Mouse (Mus musculus) heart, embryonic 16.5 days (tissue): ENCODE measurements around the gene Ptprm. TPM values are rescaled to one million over a fixed set of nuclear protein-coding genes. Genes with fewer than 3 reads are reported as not detected.

Source experiments
- ATAC-seq: fragments of 200-750 bp; cut with Nextera tagmentation; replicated peaks from 2 replicates; pipeline ENCODE4 v1.8.0; 2017; ENCODE audit warnings: moderate number of reproducible peaks; ENCODE audit not compliant: insufficient read depth, low FRiP score; ENCODE audit errors: extremely low read depth
- H3K27ac ChIP-seq: fragments of 300-500 bp; sonication (generic); 2 replicates; pipeline ENCODE4 v1.5.1; 2014; ENCODE audit warnings: mild to moderate bottlenecking, low read length, control low read depth, moderate library complexity
- H3K27me3 ChIP-seq: fragments of 300-500 bp; sonication (generic); 2 replicates; pipeline ENCODE4 v1.6.1; 2014; ENCODE audit warnings: low read length, mixed read lengths; ENCODE audit not compliant: control insufficient read depth, insufficient read depth
- H3K36me3 ChIP-seq: fragments of 300-500 bp; sonication (generic); 2 replicates; pipeline ENCODE4 v1.6.1; 2014; ENCODE audit not compliant: control insufficient read depth, insufficient read depth
- H3K4me1 ChIP-seq: fragments of 300-500 bp; sonication (generic); 2 replicates; pipeline ENCODE4 v1.6.1; 2014; ENCODE audit warnings: low read length, mixed read lengths; ENCODE audit not compliant: control insufficient read depth, insufficient read depth
- H3K4me2 ChIP-seq: fragments of 300-500 bp; sonication (generic); 2 replicates; pipeline ENCODE4 v1.6.1; 2014; ENCODE audit warnings: low read depth, mild to moderate bottlenecking, control low read depth, low read length
- H3K4me3 ChIP-seq: fragments of 300-500 bp; sonication (generic); 2 replicates; pipeline ENCODE4 v1.5.1; 2014; ENCODE audit warnings: mild to moderate bottlenecking, control low read depth, low read length
- H3K9ac ChIP-seq: fragments of 300-500 bp; sonication (generic); 2 replicates; pipeline ENCODE4 v1.6.1; 2014; ENCODE audit warnings: low read length, control low read depth
- H3K9me3 ChIP-seq: fragments of 300-500 bp; sonication (generic); replicated peaks from 2 replicates; pipeline ENCODE4 v1.6.1; 2016; ENCODE audit warnings: low read length; ENCODE audit not compliant: control insufficient read depth
- WGBS: fragments of 180-500 bp; shearing (Covaris S2); extraction: QIAGEN DNeasy Blood & Tissue Kit; methylation state at CpG from one replicate; pipeline ENCODE4 v1.1.7; 2014; 5-methylcytosine and 5-hydroxymethylcytosine counted together
- polyA plus RNA-seq: library from polyadenylated mRNA; unstranded; fragments of >200 nt; fragmentation: Nextera tagmentation; extraction: Ambion mirVana; gene quantifications from 2 replicates; pipeline ENCODE4 v1.2.1, GENCODE M21; 2015

Gene Ptprm
- polyA plus RNA-seq, 1 experiment from 2014 or later = 12.8 TPM

- Histone ChIP-seq H3K36me3 (no peaks in the 10 kb centered on the region), H3K9ac (no peak overlapping the region), H3K27me3 (no peaks in the 10 kb centered on the region), H3K4me3 (no peak overlapping the region), H3K9me3 (no peaks in the 10 kb centered on the region), H3K4me1 (peaks cover 30% of the 10 kb centered on the region), H3K4me2 (peak overlapping the region; percentile 10; the same call in 1 of the 2 replicates), H3K27ac (peak overlapping the region; percentile 63)
- ATAC-seq = peak; percentile 81
- 24% methylated on average over 8 of the region's 8 CpGs for WGBS
These were observed 217.8 kb downstream of the Ptprm start for GRCm38 (mm10) chr17:67136421-67136820.

- Histone ChIP-seq H3K4me2 (no peak overlapping the region), H3K4me3 (no peak overlapping the region), H3K9me3 (no peaks in the 10 kb centered on the region), H3K27ac (no peak overlapping the region), H3K36me3 (no peaks in the 10 kb centered on the region), H3K9ac (no peak overlapping the region), H3K4me1 (peaks cover 30% of the 10 kb centered on the region), H3K27me3 (no peaks in the 10 kb centered on the region)
- 74% methylated on average over 4 of the region's 4 CpGs for WGBS
- ATAC-seq = no peak
These were observed 220.0 kb downstream of the Ptprm start for GRCm38 (mm10) chr17:67134235-67134634.

GRCm38 (mm10) chr17:67133440-67134103 lies 220.7 kb downstream of the Ptprm start:
- 7% methylated on average over 13 of the region's 13 CpGs for WGBS

GRCm38 (mm10) chr17:67133026-67133425 lies 221.2 kb downstream of the Ptprm start:
- Histone ChIP-seq H3K27me3 (no peaks in the 10 kb centered on the region), H3K9me3 (no peaks in the 10 kb centered on the region), H3K4me3 (no peak overlapping the region), H3K4me2 (peak overlapping the region; percentile 39), H3K36me3 (no peaks in the 10 kb centered on the region), H3K4me1 (peaks cover 30% of the 10 kb centered on the region), H3K27ac (peak overlapping the region; percentile 83), H3K9ac (no peak overlapping the region)
- ATAC-seq = no peak
- WGBS = 83% methylated on average over 4 of the region's 4 CpGs

More at GRCm38 (mm10) chr17:67133440-67134103, 220.7 kb downstream of the Ptprm start:
- peak; percentile 83 for ATAC-seq
- Histone ChIP-seq H3K36me3 (no peaks in the 10 kb centered on the region), H3K27ac (peak overlapping the region; percentile 83), H3K4me1 (peaks cover 30% of the 10 kb centered on the region), H3K4me3 (no peak overlapping the region), H3K27me3 (no peaks in the 10 kb centered on the region), H3K4me2 (peak overlapping the region; percentile 39), H3K9me3 (no peaks in the 10 kb centered on the region), H3K9ac (peak overlapping the region; percentile 38)

GRCm38 (mm10) chr17:67127530-67127929 lies 226.7 kb downstream of the Ptprm start:
- no peak overlapping the region for H3K27ac ChIP-seq
- H3K9me3 ChIP-seq = no peaks in the 10 kb centered on the region
- no peak overlapping the region for H3K4me2 ChIP-seq
- no peak for ATAC-seq
- 67% methylated on average over 7 of the region's 7 CpGs for WGBS
- no peak overlapping the region for H3K4me3 ChIP-seq
- no peak overlapping the region for H3K9ac ChIP-seq
- H3K27me3 ChIP-seq = no peaks in the 10 kb centered on the region
- no peaks in the 10 kb centered on the region for H3K36me3 ChIP-seq
- H3K4me1 ChIP-seq = no peaks in the 10 kb centered on the region; the same call in 1 of the 2 replicates

GRCm38 (mm10) chr17:67125596-67125995 lies 228.7 kb downstream of the Ptprm start:
- 75% methylated on average over 4 of the region's 4 CpGs for WGBS
- no peaks in the 10 kb centered on the region for H3K9me3 ChIP-seq
- no peak overlapping the region for H3K9ac ChIP-seq
- H3K27me3 ChIP-seq = no peaks in the 10 kb centered on the region
- H3K4me1 ChIP-seq = no peaks in the 10 kb centered on the region; the same call in 1 of the 2 replicates
- no peak overlapping the region for H3K4me2 ChIP-seq
- no peak overlapping the region for H3K27ac ChIP-seq
- H3K36me3 ChIP-seq = no peaks in the 10 kb centered on the region
- ATAC-seq = no peak
- no peak overlapping the region for H3K4me3 ChIP-seq

GRCm38 (mm10) chr17:67124294-67124693 lies 230.0 kb downstream of the Ptprm start:
- no peak overlapping the region for H3K4me2 ChIP-seq
- no peaks in the 10 kb centered on the region for H3K9me3 ChIP-seq
- no peaks in the 10 kb centered on the region for H3K27me3 ChIP-seq
- H3K4me3 ChIP-seq = no peak overlapping the region
- WGBS = 57% methylated on average over 5 of the region's 5 CpGs
- no peak overlapping the region for H3K27ac ChIP-seq
- H3K4me1 ChIP-seq = no peaks in the 10 kb centered on the region; the same call in 1 of the 2 replicates
- no peak for ATAC-seq
- H3K36me3 ChIP-seq = no peaks in the 10 kb centered on the region
- H3K9ac ChIP-seq = no peak overlapping the region

- ATAC-seq = no peak
- Histone ChIP-seq H3K9ac (no peak overlapping the region), H3K4me1 (no peaks in the 10 kb centered on the region; the same call in 1 of the 2 replicates), H3K4me2 (no peak overlapping the region), H3K4me3 (no peak overlapping the region), H3K27ac (no peak overlapping the region), H3K36me3 (no peaks in the 10 kb centered on the region), H3K9me3 (no peaks in the 10 kb centered on the region), H3K27me3 (no peaks in the 10 kb centered on the region)
- WGBS = 75% methylated on average over 5 of the region's 5 CpGs
These were observed 230.5 kb downstream of the Ptprm start for GRCm38 (mm10) chr17:67123722-67124121.

GRCm38 (mm10) chr17:67120863-67121262 lies 233.4 kb downstream of the Ptprm start:
- Histone ChIP-seq H3K27me3 (no peaks in the 10 kb centered on the region), H3K4me3 (no peak overlapping the region), H3K27ac (no peak overlapping the region), H3K9ac (no peak overlapping the region), H3K4me2 (no peak overlapping the region), H3K4me1 (no peaks in the 10 kb centered on the region; the same call in 1 of the 2 replicates), H3K9me3 (no peaks in the 10 kb centered on the region), H3K36me3 (no peaks in the 10 kb centered on the region)
- 55% methylated on average over 5 of the region's 5 CpGs for WGBS
- no peak for ATAC-seq
